Mouse (Mus musculus) mesoderm, embryonic 11.5 days (tissue): ENCODE measurements around the gene Rhcg.
A peak's percentile ranks its signal among the peaks of the same experiment; 100 is the strongest.

Source experiments
- DNase-seq: peaks from one replicate; pipeline ENCODE4 v3.0.0-alpha.2; 2012; ENCODE audit warnings: low read depth, low spot score

Gene Rhcg

GRCm38 (mm10) chr7:79552702-79553101 is 64.8 kb downstream of the Rhcg start:
- no peak for DNase-seq

GRCm38 (mm10) chr7:79548893-79549555 is 68.4 kb downstream of the Rhcg start:
- no peak for DNase-seq

GRCm38 (mm10) chr7:79547092-79547491 is 70.4 kb downstream of the Rhcg start:
- DNase-seq = peak; percentile 84

GRCm38 (mm10) chr7:79545066-79545400 is 72.4 kb downstream of the Rhcg start:
- DNase-seq = no peak

- peak; percentile 53 for DNase-seq
Observed at GRCm38 (mm10) chr7:79544281-79545065, 73.0 kb downstream of the Rhcg start.
